Mouse (Mus musculus): ENCODE results near the gene Scarf2.

Gene Scarf2

GRCm38 (mm10) chr16:17798321-17799180, 1.5 kb downstream of the Scarf2 start:
- peak; percentile 48 for DNase-seq (ENCODE audit: low spot score)

- DNase-seq (ENCODE audit: low spot score) = no peak
Measured at GRCm38 (mm10) chr16:17799584-17799983, 2.5 kb downstream of the Scarf2 start.

- no peak for DNase-seq (ENCODE audit: low spot score)
Measured at GRCm38 (mm10) chr16:17801777-17802455, 4.8 kb downstream of the Scarf2 start.

- DNase-seq (ENCODE audit: low spot score) = no peak
Measured at GRCm38 (mm10) chr16:17802456-17802838, 5.4 kb downstream of the Scarf2 start.

- no peak for DNase-seq (ENCODE audit: low spot score)
Measured at GRCm38 (mm10) chr16:17802839-17803674, 6.0 kb downstream of the Scarf2 start.

- DNase-seq (ENCODE audit: low spot score) = no peak
Measured at GRCm38 (mm10) chr16:17803675-17804448, 6.8 kb downstream of the Scarf2 start.

GRCm38 (mm10) chr16:17804449-17804912, 7.4 kb downstream of the Scarf2 start:
- DNase-seq (ENCODE audit: low spot score) = no peak

- no peak for DNase-seq (ENCODE audit: low spot score)
Measured at GRCm38 (mm10) chr16:17804982-17805381, 7.9 kb downstream of the Scarf2 start.

- DNase-seq (ENCODE audit: low spot score) = no peak
Measured at GRCm38 (mm10) chr16:17806581-17807191, 9.6 kb downstream of the Scarf2 start.

- DNase-seq (ENCODE audit: low spot score) = no peak
Measured at GRCm38 (mm10) chr16:17807192-17808009, 10.3 kb downstream of the Scarf2 start.

GRCm38 (mm10) chr16:17809125-17809524, 12.0 kb downstream of the Scarf2 start:
- DNase-seq (ENCODE audit: low spot score) = peak; percentile 86

GRCm38 (mm10) chr16:17809711-17810110, 12.6 kb downstream of the Scarf2 start:
- DNase-seq (ENCODE audit: low spot score) = peak; percentile 83

GRCm38 (mm10) chr16:17812120-17812519, 15.0 kb downstream of the Scarf2 start:
- DNase-seq (ENCODE audit: low spot score) = peak; percentile 77

GRCm38 (mm10) chr16:17813173-17813572, 16.1 kb downstream of the Scarf2 start:
- no peak for DNase-seq (ENCODE audit: low spot score)

- DNase-seq (ENCODE audit: low spot score) = no peak
Measured at GRCm38 (mm10) chr16:17815411-17816402, 18.6 kb downstream of the Scarf2 start.

- DNase-seq (ENCODE audit: low spot score) = peak; percentile 61
Measured at GRCm38 (mm10) chr16:17816528-17816927, 19.4 kb downstream of the Scarf2 start.

- DNase-seq (ENCODE audit: low spot score) = no peak
Measured at GRCm38 (mm10) chr16:17826500-17826899, 29.4 kb downstream of the Scarf2 start.

- no peak for DNase-seq (ENCODE audit: low spot score)
Measured at GRCm38 (mm10) chr16:17828229-17828628, 31.1 kb downstream of the Scarf2 start.

GRCm38 (mm10) chr16:17828867-17829266, 31.8 kb downstream of the Scarf2 start:
- no peak for DNase-seq (ENCODE audit: low spot score)
